Mouse (Mus musculus): ENCODE results near the gene Paqr7. TPM values are rescaled to one million over a fixed set of nuclear protein-coding genes. Genes with fewer than 3 reads are reported as not detected.
"Not testable (repeated sequence)": the region's sequence is repeated elsewhere in the genome, so short reads cannot be mapped to it uniquely, and the experiment has no call there.

The Paqr7 gene
- polyA plus RNA-seq, 1 experiment, result 29.4 TPM

- 78% methylated on average over 11 of the region's 11 CpGs for WGBS
- DNase-seq (ENCODE audit: low read depth in 1 of 2, low spot score in 2 of 2), result no peak
- Histone ChIP-seq H3K27me3 (ENCODE audit: control insufficient read depth, insufficient read depth, low read length) (no peaks in the 10 kb centered on the region), H3K4me1 (ENCODE audit: control insufficient read depth, insufficient read depth, insufficient read length) (peaks cover 8% of the 10 kb centered on the region; the same call in 1 of the 2 replicates), H3K36me3 (ENCODE audit: control insufficient read depth, insufficient read depth, low read length) (no peaks in the 10 kb centered on the region), H3K4me3 (ENCODE audit: extremely low read depth, insufficient read depth, insufficient read length) (no peak overlapping the region), H3K27ac (ENCODE audit: insufficient read depth, low read length) (no peak overlapping the region)
- no peak for TF ChIP-seq CTCF (IDR thresholded peaks at IDR 0.05; ENCODE audit: extremely low read depth, insufficient read depth, insufficient read length, insufficient replicate concordance)
- no peak for TF ChIP-seq POLR2A (IDR thresholded peaks at IDR 0.05; ENCODE audit: low read depth, low read length)
These were observed 6.4 kb upstream of the Paqr7 start for GRCm38 (mm10) chr4:134489986-134490665.

GRCm38 (mm10) chr4:134491716-134492115 lies 4.8 kb upstream of the Paqr7 start:
- no peak overlapping the region for H3K4me3 ChIP-seq (ENCODE audit: extremely low read depth, insufficient read depth, insufficient read length)
- peaks cover 17% of the 10 kb centered on the region; the same call in 1 of the 2 replicates for H3K4me1 ChIP-seq (ENCODE audit: control insufficient read depth, insufficient read depth, insufficient read length)
- WGBS, result 26% methylated on average over 6 of the region's 6 CpGs
- no peaks in the 10 kb centered on the region for H3K36me3 ChIP-seq (ENCODE audit: control insufficient read depth, insufficient read depth, low read length)
- no peak for TF ChIP-seq CTCF (IDR thresholded peaks at IDR 0.05; ENCODE audit: extremely low read depth, insufficient read depth, insufficient read length, insufficient replicate concordance)
- no peak for TF ChIP-seq POLR2A (IDR thresholded peaks at IDR 0.05; ENCODE audit: low read depth, low read length)
- DNase-seq (ENCODE audit: low read depth in 1 of 2, low spot score in 2 of 2), result no peak
- H3K27ac ChIP-seq (ENCODE audit: insufficient read depth, low read length), result no peak overlapping the region
- H3K27me3 ChIP-seq (ENCODE audit: control insufficient read depth, insufficient read depth, low read length), result no peaks in the 10 kb centered on the region

GRCm38 (mm10) chr4:134494161-134494560 lies 2.3 kb upstream of the Paqr7 start:
- WGBS, result 88% methylated on average over 6 of the region's 6 CpGs
- not testable (repeated sequence) for H3K4me3 ChIP-seq (ENCODE audit: extremely low read depth, insufficient read depth, insufficient read length)
- peaks cover 17% of the 10 kb centered on the region; the same call in 1 of the 2 replicates for H3K4me1 ChIP-seq (ENCODE audit: control insufficient read depth, insufficient read depth, insufficient read length)

GRCm38 (mm10) chr4:134494780-134495545 lies 1.5 kb upstream of the Paqr7 start:
- Histone ChIP-seq H3K27ac (ENCODE audit: insufficient read depth, low read length) (peak overlapping the region; percentile 84), H3K4me3 (ENCODE audit: extremely low read depth, insufficient read depth, insufficient read length) (no peak overlapping the region), H3K27me3 (ENCODE audit: control insufficient read depth, insufficient read depth, low read length) (no peaks in the 10 kb centered on the region), H3K4me1 (ENCODE audit: control insufficient read depth, insufficient read depth, insufficient read length) (peaks cover 17% of the 10 kb centered on the region; the same call in 1 of the 2 replicates), H3K36me3 (ENCODE audit: control insufficient read depth, insufficient read depth, low read length) (no peaks in the 10 kb centered on the region)
- peak; percentile 60 to 80 for DNase-seq (ENCODE audit: low read depth in 1 of 2, low spot score in 2 of 2)
- TF ChIP-seq CTCF (IDR thresholded peaks at IDR 0.05; ENCODE audit: extremely low read depth, insufficient read depth, insufficient read length, insufficient replicate concordance), result no peak
- no peak for TF ChIP-seq POLR2A (IDR thresholded peaks at IDR 0.05; ENCODE audit: low read depth, low read length)
- WGBS, result 16% methylated on average over 16 of the region's 16 CpGs

More at GRCm38 (mm10) chr4:134494161-134494560, 2.3 kb upstream of the Paqr7 start:
- not testable (repeated sequence) for DNase-seq (ENCODE audit: low read depth in 1 of 2, low spot score in 2 of 2); H3K36me3 ChIP-seq (ENCODE audit: control insufficient read depth, insufficient read depth, low read length); H3K27me3 ChIP-seq (ENCODE audit: control insufficient read depth, insufficient read depth, low read length)
- H3K27ac ChIP-seq (ENCODE audit: insufficient read depth, low read length), result peak overlapping the region; percentile 84

GRCm38 (mm10) chr4:134495546-134495923 lies 962 bp upstream of the Paqr7 start:
- no peak for DNase-seq (ENCODE audit: low read depth in 1 of 2, low spot score in 2 of 2)
- H3K4me3 ChIP-seq (ENCODE audit: extremely low read depth, insufficient read depth, insufficient read length), result no peak overlapping the region
- H3K4me1 ChIP-seq (ENCODE audit: control insufficient read depth, insufficient read depth, insufficient read length), result peaks cover 17% of the 10 kb centered on the region; the same call in 1 of the 2 replicates
- TF ChIP-seq CTCF (IDR thresholded peaks at IDR 0.05; ENCODE audit: extremely low read depth, insufficient read depth, insufficient read length, insufficient replicate concordance), result no peak
- no peak for TF ChIP-seq POLR2A (IDR thresholded peaks at IDR 0.05; ENCODE audit: low read depth, low read length)
- no peaks in the 10 kb centered on the region for H3K27me3 ChIP-seq (ENCODE audit: control insufficient read depth, insufficient read depth, low read length)
- H3K36me3 ChIP-seq (ENCODE audit: control insufficient read depth, insufficient read depth, low read length), result no peaks in the 10 kb centered on the region
- H3K27ac ChIP-seq (ENCODE audit: insufficient read depth, low read length), result peak overlapping the region; percentile 84
- WGBS, result 42% methylated on average over 5 of the region's 5 CpGs

- WGBS, result 11% methylated on average over 6 of the region's 6 CpGs
These were observed 726 bp downstream of the Paqr7 start for GRCm38 (mm10) chr4:134497223-134497622.

More at GRCm38 (mm10) chr4:134497223-134497622, 726 bp downstream of the Paqr7 start:
- Histone ChIP-seq H3K4me3 (ENCODE audit: extremely low read depth, insufficient read depth, insufficient read length) (peak overlapping the region; percentile 62), H3K27ac (ENCODE audit: insufficient read depth, low read length) (peak overlapping the region; percentile 84), H3K36me3 (ENCODE audit: control insufficient read depth, insufficient read depth, low read length) (no peaks in the 10 kb centered on the region), H3K4me1 (ENCODE audit: control insufficient read depth, insufficient read depth, insufficient read length) (peaks cover 17% of the 10 kb centered on the region; the same call in 1 of the 2 replicates), H3K27me3 (ENCODE audit: control insufficient read depth, insufficient read depth, low read length) (no peaks in the 10 kb centered on the region)
- TF ChIP-seq POLR2A (IDR thresholded peaks at IDR 0.05; ENCODE audit: low read depth, low read length) (no peak), CTCF (IDR thresholded peaks at IDR 0.05; ENCODE audit: extremely low read depth, insufficient read depth, insufficient read length, insufficient replicate concordance) (no peak)
- DNase-seq (ENCODE audit: low read depth in 1 of 2, low spot score in 2 of 2), result no peak
